ENCODE assay signal across 25 mouse cellular contexts in the genomic region with DNA sequence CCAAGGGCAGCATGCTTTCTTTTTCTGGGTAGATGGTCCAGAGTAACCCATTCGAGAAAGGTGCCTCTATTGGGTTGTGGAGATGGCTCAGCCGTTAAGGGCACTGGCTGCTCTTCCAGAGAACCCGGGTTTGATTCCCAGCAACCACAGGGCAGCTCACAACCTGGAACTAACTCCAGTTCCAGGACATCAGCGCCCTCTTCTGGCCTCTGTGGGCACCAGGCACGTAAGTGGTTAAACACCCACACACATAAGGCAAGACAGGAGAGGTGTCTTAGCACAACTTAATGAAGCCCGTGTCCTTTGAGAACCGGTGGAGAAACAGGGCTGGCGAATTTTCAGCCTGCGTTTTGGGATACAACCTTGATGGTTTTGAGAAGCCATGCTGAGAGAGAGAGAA. TPM values are rescaled to one million over a fixed set of nuclear protein-coding genes. Genes with fewer than 3 reads are reported as not detected.
DNase-seq lines count a peak whose midpoint lies in the region; ATAC-seq and TF ChIP-seq lines count a peak whose summit lies in the region.
"Had no signal": no experiment of that assay in that cellular context is flagged by ENCODE, and none has a peak within 500 bp of the region (broad histone marks: within the 10 kb centered on the region; RNA-seq: fewer than 3 reads in every experiment).

No protein-coding gene starts in this region.

- TF ChIP-seq EP300 in lung, postnatal 0 days (IDR thresholded peaks at IDR 0.05): no peak

- H3ac ChIP-seq in myocyte (ENCODE audit: control insufficient read depth, insufficient read length): no peak overlapping the region

- no peak overlapping the region for H3K27ac ChIP-seq in hindbrain, postnatal 0 days
- no peak overlapping the region for H3K27ac ChIP-seq in hindbrain, embryonic 12.5 days
- no peak overlapping the region for H3K27ac ChIP-seq in lung, postnatal 0 days (ENCODE audit: low read length)
- H3K27ac ChIP-seq: embryonic facial prominence, embryonic 12.5 days; heart, adult 2 months; heart, embryonic 13.5 days; hindbrain, embryonic 15.5 days; midbrain, embryonic 10.5 days had no signal

- no peaks in the 10 kb centered on the region for H3K36me3 ChIP-seq in hindbrain, postnatal 0 days (ENCODE audit: insufficient read depth, low read length)
- no peaks in the 10 kb centered on the region for H3K36me3 ChIP-seq in hindbrain, embryonic 12.5 days
- H3K36me3 ChIP-seq in lung, postnatal 0 days (ENCODE audit: insufficient read depth, low read length): no peaks in the 10 kb centered on the region
- H3K36me3 ChIP-seq in myocyte (ENCODE audit: control insufficient read depth, insufficient read depth): no peaks in the 10 kb centered on the region
- H3K36me3 ChIP-seq: embryonic facial prominence, embryonic 12.5 days; heart, embryonic 13.5 days; hindbrain, embryonic 15.5 days; kidney, embryonic 15.5 days; midbrain, embryonic 10.5 days had no signal

- 0 out of 2 replicates have a peak, but pooled peaks cover 8% of the 10 kb centered on the region for H3K4me1 ChIP-seq in hindbrain, postnatal 0 days (ENCODE audit: insufficient read depth, low read length)
- H3K4me1 ChIP-seq in hindbrain, embryonic 12.5 days: peaks cover 20% of the 10 kb centered on the region
- H3K4me1 ChIP-seq in lung, postnatal 0 days (ENCODE audit: insufficient read depth, low read depth, low read length): 0 out of 2 replicates have a peak, but pooled peaks cover 5% of the 10 kb centered on the region

- no peak for TF ChIP-seq POLR2A in myocyte (IDR thresholded peaks at IDR 0.05; ENCODE audit: insufficient read length, low read depth)

- peak; percentile 16; the same call in 1 of the 2 replicates for TF ChIP-seq CTCF in hindbrain, postnatal 0 days (IDR thresholded peaks at IDR 0.05; ENCODE audit: low read depth)
- peak; percentile 20 for TF ChIP-seq CTCF in lung, postnatal 0 days (IDR thresholded peaks at IDR 0.05)

- DNase-seq in hindbrain, postnatal 0 days (ENCODE audit: low spot score): no peak
- DNase-seq in lung, postnatal 0 days (ENCODE audit: low spot score): no peak
- no peak for DNase-seq in lung, postnatal 25 days (ENCODE audit: low spot score)
- DNase-seq in ES-CJ7 (ENCODE audit: low read depth, low spot score): peak; percentile 65
- DNase-seq in cerebellum, postnatal 25 days: no peak
- DNase-seq in lung, postnatal 36 days: no peak
- DNase-seq: cerebellum, adult 9-10 months; embryo, embryonic 11 days; gastrocnemius, postnatal 36 days; heart, adult 2 months; heart, postnatal 10 days; kidney, adult 18-20 months; liver; lung, adult 18-20 months; lung, postnatal 10 days; thymus, adult 18-20 months; thymus, postnatal 25 days had no signal

- H3K79me2 ChIP-seq in myocyte (ENCODE audit: control insufficient read depth, insufficient read depth): no peaks in the 10 kb centered on the region

- no peak overlapping the region for H3K4me3 ChIP-seq in hindbrain, postnatal 0 days (ENCODE audit: low read length)
- no peak overlapping the region for H3K4me3 ChIP-seq in hindbrain, embryonic 12.5 days
- H3K4me3 ChIP-seq in lung, postnatal 0 days (ENCODE audit: low read depth, low read length): no peak overlapping the region
- no peak overlapping the region for H3K4me3 ChIP-seq in myocyte
- H3K4me3 ChIP-seq: embryonic facial prominence, embryonic 12.5 days; heart, adult 2 months; heart, embryonic 13.5 days; hindbrain, embryonic 15.5 days; kidney, embryonic 15.5 days; midbrain, embryonic 10.5 days had no signal

- ATAC-seq in hindbrain, postnatal 0 days: no peak
- no peak for ATAC-seq in hindbrain, embryonic 12.5 days (ENCODE audit: low FRiP score)
- no peak for ATAC-seq in lung, postnatal 0 days
- ATAC-seq: forebrain, embryonic 14.5 days had no signal

- H3K9ac ChIP-seq in hindbrain, postnatal 0 days (replicated peaks; ENCODE audit: low read length): no peak overlapping the region
- no peak overlapping the region for H3K9ac ChIP-seq in hindbrain, embryonic 12.5 days
- no peak overlapping the region for H3K9ac ChIP-seq in lung, postnatal 0 days (replicated peaks; ENCODE audit: low read depth)
- H3K9ac ChIP-seq: embryonic facial prominence, embryonic 12.5 days; heart, embryonic 13.5 days; hindbrain, embryonic 15.5 days; kidney, embryonic 15.5 days had no signal

- WGBS in hindbrain, postnatal 0 days: 89% methylated on average over 9 of the region's 9 CpGs
- WGBS in hindbrain, embryonic 12.5 days: 81% methylated on average over 9 of the region's 9 CpGs
- WGBS in lung, postnatal 0 days: 83% methylated on average over 9 of the region's 9 CpGs

- H3K27me3 ChIP-seq in hindbrain, postnatal 0 days (ENCODE audit: insufficient read depth, low read length): no peaks in the 10 kb centered on the region
- no peaks in the 10 kb centered on the region for H3K27me3 ChIP-seq in hindbrain, embryonic 12.5 days
- H3K27me3 ChIP-seq in lung, postnatal 0 days (replicated peaks; ENCODE audit: insufficient read depth, low read length): no peaks in the 10 kb centered on the region
- no peaks in the 10 kb centered on the region for H3K27me3 ChIP-seq in myocyte (ENCODE audit: control insufficient read depth, insufficient read depth, insufficient read length)
- H3K27me3 ChIP-seq: embryonic facial prominence, embryonic 12.5 days; heart, embryonic 13.5 days; hindbrain, embryonic 15.5 days; kidney, embryonic 15.5 days had no signal

- H3K9me3 ChIP-seq in hindbrain, postnatal 0 days (ENCODE audit: low read length): no peaks in the 10 kb centered on the region
- no peaks in the 10 kb centered on the region for H3K9me3 ChIP-seq in hindbrain, embryonic 12.5 days (replicated peaks)
- H3K9me3 ChIP-seq in lung, postnatal 0 days (ENCODE audit: low read length): no peaks in the 10 kb centered on the region
- H3K9me3 ChIP-seq: embryonic facial prominence, embryonic 12.5 days; heart, embryonic 13.5 days; hindbrain, embryonic 15.5 days; kidney, embryonic 15.5 days; midbrain, embryonic 10.5 days had no signal

- H3K4me2 ChIP-seq in hindbrain, postnatal 0 days (ENCODE audit: low read depth, low read length): no peak overlapping the region
- no peak overlapping the region for H3K4me2 ChIP-seq in hindbrain, embryonic 12.5 days (replicated peaks)
- H3K4me2 ChIP-seq in lung, postnatal 0 days (replicated peaks; ENCODE audit: low read depth, low read length): no peak overlapping the region
- peak overlapping the region; percentile 49 for H3K4me2 ChIP-seq in myocyte (ENCODE audit: low read depth)
- H3K4me2 ChIP-seq: embryonic facial prominence, embryonic 12.5 days; heart, embryonic 13.5 days; hindbrain, embryonic 15.5 days; kidney, embryonic 15.5 days had no signal

TF ChIP-seq in myocyte, 11 proteins besides CTCF, POLR2A, EP300 and RAD21:
- TF ChIP-seq USF1 (IDR thresholded peaks at IDR 0.05; ENCODE audit: low read depth): no peak
- no peak for TF ChIP-seq E2F4 (IDR thresholded peaks at IDR 0.05; ENCODE audit: insufficient read depth)
- no peak for TF ChIP-seq MAX (IDR thresholded peaks at IDR 0.05; ENCODE audit: low read depth)
- TF ChIP-seq TCF3 (IDR thresholded peaks at IDR 0.05; ENCODE audit: insufficient read length, low read depth): no peak

RNA-seq across cellular contexts. Expression of gene Plekhg5, which starts 2.2 kb away (rescaled TPM):
- 20.7 and 21.0 TPM in 2 replicates for total RNA-seq in hindbrain, postnatal 0 days (2014; rRNA removed)
- polyA plus RNA-seq in hindbrain, postnatal 0 days (2015; fragmentation: Nextera tagmentation; extraction: Ambion mirVana): 13.1 and 13.3 TPM in 2 replicates
- 11.7 and 12.0 TPM in 2 replicates for polyA plus RNA-seq in hindbrain, embryonic 12.5 days (2016; fragmentation: Nextera tagmentation; extraction: Ambion mirVana)
- polyA plus RNA-seq in lung, postnatal 0 days (2015; fragmentation: Nextera tagmentation; extraction: Ambion mirVana): 17.4 and 18.8 TPM in 2 replicates
- 65.8 TPM for polyA plus RNA-seq in myocyte (2012; fragmentation: generic; extraction: Trizol)

RNA-seq across cellular contexts. Expression of gene Nol9, which starts 35.4 kb away (rescaled TPM):
- total RNA-seq in hindbrain, postnatal 0 days (2014; rRNA removed): 33.0 and 39.4 TPM in 2 replicates
- 17.1 and 17.9 TPM in 2 replicates for polyA plus RNA-seq in hindbrain, postnatal 0 days (2015; fragmentation: Nextera tagmentation; extraction: Ambion mirVana)
- 32.6 and 33.9 TPM in 2 replicates for polyA plus RNA-seq in hindbrain, embryonic 12.5 days (2016; fragmentation: Nextera tagmentation; extraction: Ambion mirVana)
- polyA plus RNA-seq in lung, postnatal 0 days (2015; fragmentation: Nextera tagmentation; extraction: Ambion mirVana): 10.0 and 11.3 TPM in 2 replicates
- polyA plus RNA-seq in myocyte (2012; fragmentation: generic; extraction: Trizol): 28.5 TPM

RNA-seq across cellular contexts. Expression of gene Tas1r1, which starts 36.2 kb away (rescaled TPM):
- total RNA-seq in hindbrain, postnatal 0 days (2014; rRNA removed): 0.42 and 0.93 TPM in 2 replicates
- polyA plus RNA-seq in hindbrain, postnatal 0 days (2015; fragmentation: Nextera tagmentation; extraction: Ambion mirVana): 1.7 TPM in 2 replicates
- 1.0 and 1.2 TPM in 2 replicates for polyA plus RNA-seq in hindbrain, embryonic 12.5 days (2016; fragmentation: Nextera tagmentation; extraction: Ambion mirVana)
- polyA plus RNA-seq in lung, postnatal 0 days (2015; fragmentation: Nextera tagmentation; extraction: Ambion mirVana): 0.21 and 0.35 TPM in 2 replicates
- polyA plus RNA-seq in myocyte (2012; fragmentation: generic; extraction: Trizol): 14.7 TPM
- polyA plus RNA-seq: heart, embryonic 13.5 days had no signal

RNA-seq across cellular contexts. Expression of gene Tnfrsf25, which starts 41.2 kb away (rescaled TPM):
- 0.22 and 1.6 TPM in 2 replicates for total RNA-seq in hindbrain, postnatal 0 days (2014; rRNA removed)
- 0.48 and 0.62 TPM in 2 replicates for polyA plus RNA-seq in hindbrain, postnatal 0 days (2015; fragmentation: Nextera tagmentation; extraction: Ambion mirVana)
- 0.59 and 0.74 TPM in 2 replicates for polyA plus RNA-seq in hindbrain, embryonic 12.5 days (2016; fragmentation: Nextera tagmentation; extraction: Ambion mirVana)
- polyA plus RNA-seq in lung, postnatal 0 days (2015; fragmentation: Nextera tagmentation; extraction: Ambion mirVana): 1.2 and 1.4 TPM in 2 replicates
- 4.0 TPM for polyA plus RNA-seq in myocyte (2012; fragmentation: generic; extraction: Trizol)

RNA-seq across cellular contexts. Expression of gene Zbtb48, which starts 47.1 kb away (rescaled TPM):
- total RNA-seq in hindbrain, postnatal 0 days (2014; rRNA removed): 7.0 and 8.6 TPM in 2 replicates
- 10.7 and 16.2 TPM in 2 replicates for polyA plus RNA-seq in hindbrain, postnatal 0 days (2015; fragmentation: Nextera tagmentation; extraction: Ambion mirVana)
- 20.4 and 25.2 TPM in 2 replicates for polyA plus RNA-seq in hindbrain, embryonic 12.5 days (2016; fragmentation: Nextera tagmentation; extraction: Ambion mirVana)
- polyA plus RNA-seq in lung, postnatal 0 days (2015; fragmentation: Nextera tagmentation; extraction: Ambion mirVana): 13.2 and 13.7 TPM in 2 replicates
- polyA plus RNA-seq in myocyte (2012; fragmentation: generic; extraction: Trizol): 7.2 TPM
